Mouse (Mus musculus) ES-E14 (cell line): ENCODE measurements around the gene Pxdc1. TPM values are rescaled to one million over a fixed set of nuclear protein-coding genes. Genes with fewer than 3 reads are reported as not detected.
A peak's percentile ranks its signal among the peaks of the same experiment; 100 is the strongest.

ENCODE experiments used
- DNase-seq: peaks from one replicate; pipeline ENCODE4 v3.0.0-alpha.2; 2013; ENCODE audit warnings: low read depth, low spot score
- H3K27ac ChIP-seq: 2 replicates; pipeline ENCODE4 v1.5.1; 2012; ENCODE audit warnings: low read depth, mild to moderate bottlenecking, low read length, moderate library complexity, mixed read lengths; ENCODE audit not compliant: poor library complexity, insufficient read depth, severe bottlenecking
- H3K36me3 ChIP-seq: 2 replicates; pipeline ENCODE4 v1.6.1; 2012; ENCODE audit warnings: mild to moderate bottlenecking, low read length, moderate library complexity, mixed read lengths; ENCODE audit not compliant: control insufficient read depth, poor library complexity, insufficient read depth, severe bottlenecking
- H3K4me1 ChIP-seq, 2 experiments: fragments of 150-350 bp in 1 of 2; sonication (generic) in 1 of 2; 2 replicates each; pipeline ENCODE4 v1.6.1; 2012; ENCODE audit warnings: low read length in 2 of 2, mild to moderate bottlenecking in 1 of 2, mixed read lengths in 1 of 2; ENCODE audit not compliant: control insufficient read depth in 2 of 2, insufficient read depth in 2 of 2, poor library complexity in 1 of 2
- H3K4me3 ChIP-seq, 2 experiments: fragments of 150-350 bp in 1 of 2; sonication (generic) in 1 of 2; 2 replicates each; pipeline ENCODE4 v1.5.1; 2012; ENCODE audit warnings: low read length in 2 of 2, low read depth in 1 of 2, mild to moderate bottlenecking in 1 of 2, mixed read lengths in 1 of 2; ENCODE audit not compliant: insufficient read depth in 1 of 2, poor library complexity in 1 of 2, severe bottlenecking in 1 of 2
- H3K9ac ChIP-seq: 2 replicates; pipeline ENCODE4 v1.6.1; 2012; ENCODE audit warnings: low read depth, mild to moderate bottlenecking, low read length, mixed read lengths; ENCODE audit not compliant: poor library complexity, insufficient read depth, severe bottlenecking
- H3K9me3 ChIP-seq: fragments of 150-350 bp; sonication (generic); 2 replicates; pipeline ENCODE4 v1.6.1; 2012; ENCODE audit warnings: low read depth, mild to moderate bottlenecking, low read length; ENCODE audit not compliant: control insufficient read depth, insufficient read depth
- CHD2 ChIP-seq: IDR thresholded peaks from 2 replicates; pipeline ENCODE4 v1.6.1; 2014; ENCODE audit warnings: mild to moderate bottlenecking, low read depth, low read length, inconsistent platforms
- HCFC1 ChIP-seq: IDR thresholded peaks from 2 replicates; pipeline ENCODE4 v1.6.1; 2012; ENCODE audit warnings: low read length, inconsistent platforms, borderline replicate concordance; ENCODE audit not compliant: insufficient read depth
- MAFK ChIP-seq: IDR thresholded peaks from 2 replicates; pipeline ENCODE4 v1.6.1; 2014; ENCODE audit warnings: mild to moderate bottlenecking, low read depth, low read length, inconsistent platforms; ENCODE audit not compliant: insufficient read depth
- ZC3H11A ChIP-seq: IDR thresholded peaks from 2 replicates; pipeline ENCODE4 v1.6.1; 2012; ENCODE audit warnings: low read depth, mild to moderate bottlenecking, inconsistent platforms, low read length, borderline replicate concordance
- ZNF384 ChIP-seq: IDR thresholded peaks from 2 replicates; pipeline ENCODE4 v1.6.1; 2012; ENCODE audit warnings: low read depth, low read length, inconsistent platforms
- in situ Hi-C, 2 experiments: fragments of 600-800 bp; cut with MboI; formaldehyde crosslinking; loops; one replicate each; pipeline ENCODE4 v1.15.1; 2025; ENCODE audit warnings: low sequenced_read_pairs in 2 of 2, inconsistent platforms in 1 of 2; ENCODE audit not compliant: unreplicated experiment in 2 of 2
- total RNA-seq: library from RNA; depleted of rRNA; stranded (reverse); fragments of 300-350 nt; gene quantifications from 2 replicates; pipeline ENCODE4 v1.2.3, GENCODE M21; 2012

Gene Pxdc1
- total RNA-seq, 1 experiment = 16.6 TPM

DNA sequence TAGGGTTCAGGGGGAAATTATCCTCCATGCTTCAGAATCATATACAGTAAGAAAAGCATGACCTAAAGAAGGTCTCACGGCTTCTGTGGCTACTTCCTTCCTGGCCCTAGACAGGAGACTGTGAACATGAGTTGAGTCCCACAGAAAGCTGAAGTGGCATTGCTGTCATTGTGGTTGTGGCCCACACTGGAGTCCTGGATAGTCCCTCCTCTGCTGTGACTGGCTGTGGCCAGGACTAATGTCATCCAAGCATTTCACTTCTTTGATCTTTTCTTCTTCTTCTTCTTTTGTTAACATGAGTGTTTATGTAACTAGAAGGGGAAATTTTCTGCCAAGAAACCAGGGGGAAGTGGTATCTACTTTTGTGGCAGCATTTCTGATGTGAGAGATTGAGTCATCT, 37.8 kb upstream of the Pxdc1 start:
- in situ Hi-C loops = no loop called here
- Histone ChIP-seq H3K9me3 (no peaks in the 10 kb centered on the region), H3K36me3 (no peaks in the 10 kb centered on the region), H3K9ac (no peak overlapping the region), H3K27ac (no peak overlapping the region), H3K4me3 (no peak overlapping the region), H3K4me1 (no peaks in the 10 kb centered on the region)
- no peak for DNase-seq
- no peak for TF ChIP-seq MAFK
- no peak for TF ChIP-seq CHD2
- no peak for TF ChIP-seq ZNF384
- no peak for TF ChIP-seq ZC3H11A
- TF ChIP-seq HCFC1 = no peak

DNA sequence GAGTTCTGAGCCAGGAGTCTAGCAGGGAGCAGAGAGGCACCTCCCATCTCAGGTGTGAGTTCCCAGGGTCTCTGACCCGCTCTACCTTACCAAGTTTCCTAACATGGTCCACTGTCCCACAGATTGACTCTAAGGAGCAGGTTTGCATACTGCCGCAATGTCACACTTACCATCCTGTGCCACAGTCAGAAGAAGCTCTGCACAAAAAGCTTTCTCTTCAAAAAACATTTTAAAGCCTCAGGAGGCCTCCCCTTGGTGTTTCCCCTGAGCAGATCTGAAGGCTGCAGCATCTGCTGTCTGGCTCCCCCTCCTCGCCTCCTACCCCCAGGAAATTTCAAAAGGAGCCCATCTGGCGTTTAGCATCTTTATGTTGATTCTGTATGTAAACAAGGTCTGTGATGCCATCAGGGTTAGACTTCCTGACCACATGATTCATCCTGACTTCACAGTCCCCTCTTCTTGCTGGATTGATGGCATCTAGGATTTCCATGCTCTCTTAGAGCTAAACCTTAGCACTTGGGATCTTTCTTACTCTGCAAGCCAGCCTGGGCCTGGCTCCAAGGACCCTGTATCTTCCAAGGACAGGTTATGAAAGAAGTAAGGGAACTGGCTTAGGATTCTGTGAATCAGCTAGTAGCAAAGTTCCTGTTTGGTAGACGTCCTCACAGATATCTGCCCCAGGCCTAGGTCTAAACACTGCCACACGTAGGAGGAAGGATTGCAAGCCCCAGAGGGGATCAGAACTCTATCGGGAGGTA, 31.9 kb upstream of the Pxdc1 start:
- DNase-seq = no peak
- H3K9ac ChIP-seq = no peak overlapping the region
- TF ChIP-seq HCFC1 (no peak), ZC3H11A (no peak), MAFK (no peak), CHD2 (no peak), ZNF384 (no peak)
- peaks cover 0 to 8% of the 10 kb centered on the region in 2 experiments; a peak in 2 of 4 replicates for H3K4me1 ChIP-seq
- in situ Hi-C loops = no loop called here
- H3K4me3 ChIP-seq = no peak overlapping the region
- H3K9me3 ChIP-seq = no peaks in the 10 kb centered on the region
- no peak overlapping the region for H3K27ac ChIP-seq
- H3K36me3 ChIP-seq = no peaks in the 10 kb centered on the region

DNA sequence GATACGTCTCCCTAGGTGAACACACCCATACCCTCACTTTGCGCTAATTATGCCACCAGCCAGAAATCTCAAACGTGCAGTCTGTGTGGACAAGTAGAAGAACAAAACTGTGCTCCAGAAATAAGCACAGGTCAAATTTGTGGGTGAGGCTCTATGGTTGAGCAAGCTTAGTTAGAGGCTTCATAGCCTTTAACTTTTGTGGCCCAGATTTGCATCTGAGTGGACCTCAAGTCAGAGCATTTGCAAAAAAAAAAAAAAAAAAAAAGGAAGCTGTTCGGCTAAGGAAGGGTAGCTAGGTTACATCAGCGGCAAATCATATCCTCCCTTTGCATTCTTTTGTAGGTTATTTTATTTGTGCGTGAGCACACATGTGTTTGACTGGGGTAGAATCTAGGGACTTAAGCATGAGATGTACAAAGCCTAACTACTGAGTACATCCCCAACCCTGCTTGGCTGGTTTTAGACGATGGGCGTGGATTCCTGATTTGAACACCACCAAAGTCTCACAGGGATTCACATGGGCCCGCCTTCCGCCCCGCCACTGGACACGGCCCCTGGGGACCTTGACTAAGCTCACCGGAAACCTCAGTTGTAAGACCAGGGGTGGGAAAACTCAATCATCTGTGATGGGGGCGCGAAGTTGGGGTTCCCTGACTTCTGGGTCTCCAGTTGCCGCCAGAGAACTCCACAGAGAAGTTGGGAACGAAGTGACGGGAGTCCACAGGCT, 30.6 kb upstream of the Pxdc1 start:
- Histone ChIP-seq H3K9me3 (no peaks in the 10 kb centered on the region), H3K4me3 (no peak overlapping the region), H3K36me3 (no peaks in the 10 kb centered on the region), H3K27ac (no peak overlapping the region), H3K9ac (no peak overlapping the region), H3K4me1 (peaks cover 0 to 8% of the 10 kb centered on the region in 2 experiments; a peak in 2 of 4 replicates)
- 0 out of 2 replicates have a peak, but pooled peaks have one; percentile 59 for TF ChIP-seq ZNF384
- no peak for TF ChIP-seq MAFK
- TF ChIP-seq HCFC1 = no peak
- in situ Hi-C loops = no loop called here
- no peak for DNase-seq

DNA sequence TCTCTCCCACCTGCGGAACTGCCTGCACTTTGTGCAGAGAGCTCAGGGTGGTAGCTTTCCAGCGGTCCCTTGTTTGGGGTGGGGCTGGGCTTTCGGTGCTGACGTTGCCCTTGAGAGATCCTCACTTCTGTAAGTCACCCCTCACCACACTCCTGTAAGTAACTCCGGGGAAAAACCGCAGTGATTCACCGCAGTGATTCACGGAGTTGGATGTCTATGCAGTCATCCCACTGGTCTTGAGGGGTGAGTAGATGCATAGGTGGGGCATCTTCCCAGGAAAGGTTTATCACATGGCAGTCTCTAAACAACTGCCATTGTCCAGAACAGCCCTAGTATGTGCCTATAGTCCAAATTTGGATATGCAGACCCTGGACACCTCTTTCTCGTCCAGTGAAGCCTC, 30.0 kb upstream of the Pxdc1 start:
- in situ Hi-C loops = no loop called here
- DNase-seq = no peak

More for the DNA sequence above, 30.0 kb upstream of the Pxdc1 start:
- no peak overlapping the region for H3K27ac ChIP-seq
- H3K36me3 ChIP-seq = no peaks in the 10 kb centered on the region
- TF ChIP-seq MAFK (no peak), CHD2 (no peak), ZNF384 (no peak), ZC3H11A (no peak), HCFC1 (no peak)
- no peaks in the 10 kb centered on the region for H3K9me3 ChIP-seq
- no peak overlapping the region for H3K4me3 ChIP-seq
- peaks cover 0 to 8% of the 10 kb centered on the region in 2 experiments; a peak in 2 of 4 replicates for H3K4me1 ChIP-seq
- no peak overlapping the region for H3K9ac ChIP-seq
